Mouse (Mus musculus): ENCODE results near the gene Gnl1.

Gnl1 gene

DNA sequence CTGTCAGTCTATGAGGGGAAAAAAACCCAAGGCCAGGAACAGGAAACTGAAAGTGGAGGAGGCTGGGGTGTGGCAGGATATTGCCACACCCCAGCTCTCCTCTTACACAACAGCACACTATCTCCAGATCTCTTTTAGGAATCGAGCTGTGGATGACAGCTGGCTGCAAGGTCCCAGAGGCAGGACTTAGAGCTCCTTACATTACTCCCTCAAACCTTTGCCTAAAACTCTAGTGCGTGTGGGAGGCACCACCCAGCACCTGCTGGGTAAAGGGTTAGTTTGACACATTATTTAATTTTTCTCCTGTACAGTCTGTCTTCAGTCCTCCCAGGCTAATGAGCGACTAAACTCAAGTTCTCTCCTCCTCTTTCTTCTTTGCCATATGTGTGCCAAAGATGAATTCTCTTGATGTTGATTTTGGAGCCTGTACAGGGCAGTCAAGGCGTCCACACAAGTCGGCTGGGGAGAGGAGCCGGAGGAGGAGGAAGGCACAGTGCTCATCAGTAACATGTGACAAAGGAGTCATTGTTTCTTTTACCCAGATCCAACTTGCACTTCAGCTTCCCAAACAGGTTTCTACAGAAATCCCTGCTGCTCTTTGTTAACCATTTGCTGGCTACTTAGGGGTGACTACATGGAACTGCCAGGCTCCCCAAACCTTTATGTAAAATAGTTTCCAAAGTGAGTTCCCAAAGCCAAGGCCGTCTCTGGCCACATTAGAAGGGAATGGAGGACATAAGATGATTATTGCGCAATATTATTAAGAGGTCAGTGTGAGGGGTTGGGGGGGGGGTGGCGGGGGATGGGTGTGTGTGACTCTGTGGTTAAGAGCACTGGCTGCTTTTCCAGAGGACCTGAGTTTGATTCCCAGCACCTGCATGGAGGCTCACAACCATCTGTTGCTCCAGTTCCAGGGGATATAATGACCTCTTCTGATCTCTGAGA, 44.3 kb downstream of the Gnl1 start:
- in situ Hi-C loops (cut with MboI; ENCODE audit: low sequenced_read_pairs) = no loop called here

- in situ Hi-C loops (cut with MboI; ENCODE audit: low sequenced_read_pairs) = no loop called here
These were observed 45.5 kb downstream of the Gnl1 start for GRCm38 (mm10) chr17:36025197-36025596.

GRCm38 (mm10) chr17:36025901-36026300, 46.2 kb downstream of the Gnl1 start:
- in situ Hi-C loops (cut with MboI; ENCODE audit: low sequenced_read_pairs) = no loop called here

- in situ Hi-C loops (cut with MboI; ENCODE audit: low sequenced_read_pairs) = no loop called here
These were observed 48.0 kb downstream of the Gnl1 start for GRCm38 (mm10) chr17:36027663-36028062.

DNA sequence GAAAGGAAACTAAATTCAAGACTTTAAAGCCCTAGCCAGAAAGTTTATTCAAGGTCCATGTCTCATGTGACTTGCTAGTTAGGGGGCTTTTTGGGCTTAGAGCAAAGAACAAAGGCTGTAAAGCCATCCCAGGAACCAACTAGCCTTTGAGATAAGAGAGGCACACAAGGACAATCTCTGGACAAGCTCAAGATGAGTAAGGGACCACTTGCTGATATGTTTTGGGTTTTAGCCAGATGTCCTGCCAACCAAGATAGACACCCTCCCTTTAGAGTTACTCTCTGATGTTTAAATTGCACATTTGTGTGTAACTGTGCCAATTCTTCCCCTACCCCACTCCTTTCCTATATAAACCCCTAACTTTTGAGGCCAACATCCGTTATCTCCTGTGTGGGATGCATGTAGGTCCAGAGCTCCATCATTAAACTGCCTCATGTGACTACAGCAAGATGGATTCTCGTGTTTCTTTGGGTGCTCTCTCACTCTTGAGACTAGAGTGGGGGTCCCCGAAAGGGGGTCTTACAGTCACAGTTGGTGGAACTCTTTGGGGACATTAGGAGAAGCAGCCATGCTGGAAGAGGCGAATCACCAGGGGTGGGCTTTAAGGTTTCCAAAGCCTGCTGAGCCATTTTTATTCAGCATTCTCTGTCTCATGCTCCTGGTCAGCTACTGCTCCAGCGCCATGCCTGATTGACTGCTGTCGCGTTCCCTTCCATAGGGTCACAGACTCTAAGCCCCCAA, 49.4 kb downstream of the Gnl1 start:
- in situ Hi-C loops (cut with MboI; ENCODE audit: low sequenced_read_pairs) = no loop called here

DNA sequence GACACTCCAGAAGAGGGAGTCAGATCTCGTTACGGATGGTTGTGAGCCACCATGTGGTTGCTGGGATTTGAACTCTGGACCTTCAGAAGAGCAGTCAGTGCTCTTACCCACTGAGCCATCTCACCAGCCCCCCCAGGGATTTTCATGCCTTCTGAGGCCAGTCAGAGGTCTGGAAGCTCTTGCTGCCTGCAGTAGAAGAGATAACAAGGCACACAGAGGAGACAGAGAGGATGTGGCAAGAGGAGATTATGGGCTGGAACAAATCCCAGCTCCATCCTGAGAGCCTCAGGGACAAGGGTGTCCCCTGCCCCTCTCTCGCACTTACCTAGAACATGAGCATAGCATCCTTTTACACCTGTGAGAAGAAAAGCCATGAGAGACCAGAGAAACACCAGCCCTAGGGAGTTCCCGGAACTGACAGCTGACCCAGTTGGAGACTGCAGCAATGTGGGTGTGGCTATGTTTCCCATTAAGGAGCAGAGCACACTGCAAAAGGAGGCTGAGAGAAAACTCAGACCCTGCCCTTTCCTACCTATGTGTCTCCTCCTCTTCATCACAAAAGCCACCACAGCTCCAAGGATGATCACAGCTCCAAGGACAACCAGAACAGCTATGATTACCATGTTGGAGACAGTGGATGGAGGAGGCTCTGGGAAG, 50.5 kb downstream of the Gnl1 start:
- in situ Hi-C loops (cut with MboI; ENCODE audit: low sequenced_read_pairs) = loop anchor here (10.0 kb wide), 1 partner anchor 85 kb away; no protein-coding TSS in a partner anchor

- in situ Hi-C loops (cut with MboI; ENCODE audit: low sequenced_read_pairs) = loop anchor here (10.0 kb wide), 1 partner anchor 84 kb away; no protein-coding TSS in a partner anchor
These were observed 51.3 kb downstream of the Gnl1 start for GRCm38 (mm10) chr17:36030703-36031582.

DNA sequence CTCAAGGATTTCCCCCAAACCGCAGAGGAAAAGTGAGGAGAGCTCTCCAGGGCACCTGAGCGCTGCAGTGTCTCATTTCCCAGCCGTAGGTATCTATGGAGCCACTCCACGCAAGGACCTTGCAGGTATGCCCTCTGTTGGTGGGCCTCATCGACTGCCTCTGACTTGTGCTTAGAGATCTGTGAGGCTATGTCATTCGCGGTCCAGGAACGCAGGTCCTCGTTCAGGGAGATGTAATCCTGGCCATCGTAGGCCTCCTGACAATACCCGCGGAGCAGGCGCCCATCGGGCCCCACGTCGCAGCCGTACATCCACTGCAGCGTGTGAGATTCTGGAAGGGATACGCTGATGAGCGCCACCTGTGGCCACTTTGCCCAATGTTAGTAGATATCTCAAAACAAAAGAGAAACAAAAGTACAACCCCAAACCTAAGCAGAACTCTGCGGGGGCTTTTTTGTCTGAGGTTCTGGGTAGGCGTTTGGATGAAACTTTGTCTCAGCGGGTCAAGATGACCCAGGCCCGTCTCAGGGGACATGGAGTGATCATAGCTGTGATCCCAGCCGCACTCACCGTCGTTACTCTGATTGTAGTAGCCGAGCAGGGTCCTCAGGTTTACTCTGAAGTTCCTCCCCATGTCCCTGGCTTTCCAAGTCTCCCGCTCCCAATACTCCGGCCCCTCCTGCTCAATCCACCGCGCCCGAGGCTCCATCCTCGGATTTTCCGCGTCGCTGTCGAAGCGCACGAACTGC, 52.1 kb downstream of the Gnl1 start:
- in situ Hi-C loops (cut with MboI; ENCODE audit: low sequenced_read_pairs) = loop anchor here (10.0 kb wide), 1 partner anchor 83 kb away; no protein-coding TSS in a partner anchor

DNA sequence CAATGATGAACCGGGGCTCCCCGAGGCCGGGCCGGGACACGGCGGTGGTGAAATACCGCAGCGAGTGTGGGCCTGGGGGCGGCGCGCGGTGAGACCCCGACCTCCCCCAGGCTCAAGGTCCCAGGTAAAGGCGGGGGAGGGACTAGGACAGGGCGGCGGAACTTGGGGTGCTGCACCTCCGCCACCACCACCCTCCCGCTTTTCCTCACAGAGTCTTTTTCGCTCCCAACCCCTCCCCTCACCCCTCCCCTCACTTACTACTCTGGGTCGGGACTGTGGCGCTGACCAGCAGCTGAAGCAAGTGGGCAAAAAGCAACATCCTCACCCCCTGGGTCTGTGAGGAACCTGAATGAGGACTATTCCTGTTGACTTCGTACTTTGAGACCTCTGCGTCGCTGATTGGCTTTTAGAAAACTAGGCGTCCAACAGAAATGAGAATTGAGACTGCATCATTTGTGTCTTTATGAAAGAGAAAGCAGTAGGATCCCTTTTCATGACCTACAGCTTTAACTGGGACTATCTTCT, 52.8 kb downstream of the Gnl1 start, which contains the start of gene H2-T23:
TSS of gene H2-T23 (minus strand) at position 505 of the 525 bp plus-strand sequence.
- in situ Hi-C loops (cut with MboI; ENCODE audit: low sequenced_read_pairs) = loop anchor here (10.0 kb wide), 1 partner anchor 82 kb away; no protein-coding TSS in a partner anchor

- in situ Hi-C loops (cut with MboI; ENCODE audit: low sequenced_read_pairs) = loop anchor here (10.0 kb wide), 1 partner anchor 80 kb away; no protein-coding TSS in a partner anchor
These were observed 54.9 kb downstream of the Gnl1 start for GRCm38 (mm10) chr17:36034524-36034923.

DNA sequence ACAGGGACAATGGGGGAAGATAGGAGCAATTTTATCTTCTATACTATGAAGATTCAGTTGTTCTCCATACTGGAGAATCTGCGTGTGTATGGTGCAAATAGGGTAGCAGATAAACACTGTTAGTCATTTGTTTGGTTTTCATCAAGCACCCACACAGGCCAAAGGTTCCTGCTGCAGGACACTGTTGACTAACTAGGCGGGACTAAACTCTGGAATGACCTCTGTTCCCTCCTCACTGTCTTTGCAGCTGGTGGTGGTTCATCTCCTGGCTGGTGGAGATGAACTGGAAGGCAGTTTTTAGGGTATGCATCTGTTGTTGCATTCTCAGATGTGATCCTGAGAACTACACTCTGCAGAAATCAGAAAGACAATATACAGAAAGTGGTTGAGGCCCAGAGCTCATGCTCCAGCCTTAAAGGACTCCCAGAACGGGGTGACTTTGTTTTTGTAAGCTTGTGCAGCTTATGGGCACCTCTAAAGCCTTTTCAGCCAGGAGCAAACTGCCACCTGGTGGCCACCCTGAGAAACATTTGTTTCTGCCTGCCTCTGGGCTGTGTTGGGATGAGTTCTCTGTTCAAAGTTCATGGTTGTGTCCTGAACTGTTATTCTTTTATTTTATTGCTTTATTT, 55.5 kb downstream of the Gnl1 start:
- in situ Hi-C loops (cut with MboI; ENCODE audit: low sequenced_read_pairs) = loop anchor here (10.0 kb wide), 1 partner anchor 80 kb away; no protein-coding TSS in a partner anchor

GRCm38 (mm10) chr17:36036126-36036525, 56.5 kb downstream of the Gnl1 start:
- in situ Hi-C loops (cut with MboI; ENCODE audit: low sequenced_read_pairs) = loop anchor here (10.0 kb wide), 1 partner anchor 79 kb away; no protein-coding TSS in a partner anchor

Data from CH12F3 (cell line).